Mouse (Mus musculus) hindbrain, embryonic 10.5 days (tissue): ENCODE data around the gene Ppp1r16b. TPM values are rescaled to one million over a fixed set of nuclear protein-coding genes. Genes with fewer than 3 reads are reported as not detected.

Experiments
- DNase-seq: peaks from one replicate; pipeline ENCODE4 v3.0.0-alpha.2; 2017; ENCODE audit warnings: low spot score
- H3K27ac ChIP-seq: fragments of 300-500 bp; sonication (generic); 2 replicates; pipeline ENCODE4 v1.5.1; 2016; ENCODE audit warnings: mild to moderate bottlenecking, moderate library complexity
- H3K27me3 ChIP-seq: fragments of 300-500 bp; sonication (generic); 2 replicates; pipeline ENCODE4 v1.6.1; 2016; ENCODE audit warnings: mild to moderate bottlenecking; ENCODE audit not compliant: poor library complexity, insufficient read depth, severe bottlenecking
- H3K36me3 ChIP-seq: fragments of 300-500 bp; sonication (generic); 2 replicates; pipeline ENCODE4 v1.6.1; 2016; ENCODE audit warnings: mild to moderate bottlenecking, moderate library complexity
- H3K4me1 ChIP-seq: fragments of 300-500 bp; sonication (generic); replicated peaks from 2 replicates; pipeline ENCODE4 v1.6.1; 2016; ENCODE audit warnings: mild to moderate bottlenecking
- H3K4me3 ChIP-seq: fragments of 300-500 bp; sonication (generic); 2 replicates; pipeline ENCODE4 v1.5.1; 2016; ENCODE audit warnings: mild to moderate bottlenecking, moderate library complexity
- H3K9me3 ChIP-seq: fragments of 300-500 bp; sonication (generic); 2 replicates; pipeline ENCODE4 v1.6.1; 2016; ENCODE audit warnings: mild to moderate bottlenecking, moderate library complexity
- WGBS: fragments of 180-500 bp; shearing (Covaris S2); methylation state at CpG from one replicate; pipeline ENCODE4 v1.1.7; 2016; 5-methylcytosine and 5-hydroxymethylcytosine counted together
- polyA plus RNA-seq: library from polyadenylated mRNA; unstranded; fragments of >200 nt; fragmentation: Nextera tagmentation; extraction: Ambion mirVana; gene quantifications from 2 replicates; pipeline ENCODE4 v1.2.1, GENCODE M21; 2016

Gene Ppp1r16b
- polyA plus RNA-seq, 1 experiment from 2014 or later, result 3.0 TPM

- H3K27ac ChIP-seq, result no peak overlapping the region
- H3K27me3 ChIP-seq, result no peaks in the 10 kb centered on the region
- H3K36me3 ChIP-seq, result no peaks in the 10 kb centered on the region
- H3K4me1 ChIP-seq, result peaks cover 65% of the 10 kb centered on the region
- no peak overlapping the region for H3K4me3 ChIP-seq
- no peaks in the 10 kb centered on the region for H3K9me3 ChIP-seq
- WGBS, result 69% methylated on average over 9 of the region's 9 CpGs
- DNase-seq, result no peak
Observed at GRCm38 (mm10) chr2:158684247-158684843, 19.1 kb downstream of the Ppp1r16b start.

- H3K9me3 ChIP-seq, result no peaks in the 10 kb centered on the region
- H3K27me3 ChIP-seq, result no peaks in the 10 kb centered on the region
- DNase-seq, result no peak
- H3K36me3 ChIP-seq, result no peaks in the 10 kb centered on the region
- H3K4me3 ChIP-seq, result no peak overlapping the region
- no peak overlapping the region for H3K27ac ChIP-seq
- 83% methylated on average over 3 of the region's 3 CpGs for WGBS
- H3K4me1 ChIP-seq, result peaks cover 69% of the 10 kb centered on the region
Observed at GRCm38 (mm10) chr2:158684910-158685309, 19.7 kb downstream of the Ppp1r16b start.

GRCm38 (mm10) chr2:158686394-158686793 lies 21.2 kb downstream of the Ppp1r16b start:
- peaks cover 66% of the 10 kb centered on the region for H3K4me1 ChIP-seq
- 45% methylated on average over 2 of the region's 2 CpGs for WGBS
- H3K27me3 ChIP-seq, result no peaks in the 10 kb centered on the region
- no peak for DNase-seq
- no peaks in the 10 kb centered on the region for H3K36me3 ChIP-seq
- H3K27ac ChIP-seq, result no peak overlapping the region
- no peak overlapping the region for H3K4me3 ChIP-seq
- H3K9me3 ChIP-seq, result no peaks in the 10 kb centered on the region

- Histone ChIP-seq H3K27ac (peak overlapping the region; percentile 46; the same call in 1 of the 2 replicates), H3K9me3 (no peaks in the 10 kb centered on the region), H3K27me3 (no peaks in the 10 kb centered on the region), H3K4me1 (peaks cover 52% of the 10 kb centered on the region), H3K4me3 (no peak overlapping the region), H3K36me3 (no peaks in the 10 kb centered on the region)
- 55% methylated on average over 25 of the region's 25 CpGs for WGBS
- no peak for DNase-seq
Observed at GRCm38 (mm10) chr2:158687804-158688241, 22.6 kb downstream of the Ppp1r16b start.

GRCm38 (mm10) chr2:158689060-158689459 lies 23.9 kb downstream of the Ppp1r16b start:
- WGBS, result 91% methylated on average over 5 of the region's 5 CpGs
- H3K27me3 ChIP-seq, result no peaks in the 10 kb centered on the region
- no peak overlapping the region for H3K4me3 ChIP-seq
- H3K9me3 ChIP-seq, result no peaks in the 10 kb centered on the region
- peaks cover 49% of the 10 kb centered on the region for H3K4me1 ChIP-seq
- no peak for DNase-seq
- H3K36me3 ChIP-seq, result no peaks in the 10 kb centered on the region
- H3K27ac ChIP-seq, result no peak overlapping the region

GRCm38 (mm10) chr2:158689640-158690039 lies 24.4 kb downstream of the Ppp1r16b start:
- no peak overlapping the region for H3K4me3 ChIP-seq
- DNase-seq, result no peak
- WGBS, result 68% methylated on average over 7 of the region's 7 CpGs
- peak overlapping the region; percentile 50; the same call in 1 of the 2 replicates for H3K27ac ChIP-seq
- peaks cover 46% of the 10 kb centered on the region for H3K4me1 ChIP-seq
- H3K9me3 ChIP-seq, result no peaks in the 10 kb centered on the region
- no peaks in the 10 kb centered on the region for H3K36me3 ChIP-seq
- H3K27me3 ChIP-seq, result no peaks in the 10 kb centered on the region

GRCm38 (mm10) chr2:158690116-158690515 lies 24.9 kb downstream of the Ppp1r16b start:
- DNase-seq, result no peak
- Histone ChIP-seq H3K4me3 (no peak overlapping the region), H3K4me1 (peaks cover 46% of the 10 kb centered on the region), H3K27me3 (no peaks in the 10 kb centered on the region), H3K9me3 (no peaks in the 10 kb centered on the region), H3K27ac (no peak overlapping the region), H3K36me3 (no peaks in the 10 kb centered on the region)
- WGBS, result 68% methylated on average over 8 of the region's 8 CpGs

GRCm38 (mm10) chr2:158692191-158692590 lies 27.0 kb downstream of the Ppp1r16b start:
- no peaks in the 10 kb centered on the region for H3K27me3 ChIP-seq
- H3K4me3 ChIP-seq, result no peak overlapping the region
- H3K4me1 ChIP-seq, result peaks cover 39% of the 10 kb centered on the region
- DNase-seq, result no peak
- WGBS, result 84% methylated on average over 6 of the region's 6 CpGs
- no peaks in the 10 kb centered on the region for H3K9me3 ChIP-seq
- H3K27ac ChIP-seq, result no peak overlapping the region
- no peaks in the 10 kb centered on the region for H3K36me3 ChIP-seq

GRCm38 (mm10) chr2:158695811-158696210 lies 30.6 kb downstream of the Ppp1r16b start:
- H3K27me3 ChIP-seq, result no peaks in the 10 kb centered on the region
- peak overlapping the region; percentile 67 for H3K27ac ChIP-seq
- H3K4me1 ChIP-seq, result peaks cover 10% of the 10 kb centered on the region; the same call in 1 of the 2 replicates
- H3K9me3 ChIP-seq, result no peaks in the 10 kb centered on the region
- H3K36me3 ChIP-seq, result no peaks in the 10 kb centered on the region
- H3K4me3 ChIP-seq, result no peak overlapping the region
- DNase-seq, result no peak
- 85% methylated on average over 27 of the region's 27 CpGs for WGBS

- no peaks in the 10 kb centered on the region for H3K27me3 ChIP-seq
- H3K4me1 ChIP-seq, result peaks cover 10% of the 10 kb centered on the region; the same call in 1 of the 2 replicates
- WGBS, result 94% methylated on average over 6 of the region's 6 CpGs
- H3K4me3 ChIP-seq, result no peak overlapping the region
- no peak for DNase-seq
- no peaks in the 10 kb centered on the region for H3K9me3 ChIP-seq
- no peaks in the 10 kb centered on the region for H3K36me3 ChIP-seq
- no peak overlapping the region for H3K27ac ChIP-seq
Observed at GRCm38 (mm10) chr2:158696451-158696850, 31.3 kb downstream of the Ppp1r16b start.

GRCm38 (mm10) chr2:158699908-158700307 lies 34.7 kb downstream of the Ppp1r16b start:
- H3K9me3 ChIP-seq, result no peaks in the 10 kb centered on the region
- no peaks in the 10 kb centered on the region for H3K27me3 ChIP-seq
- H3K4me3 ChIP-seq, result no peak overlapping the region
- DNase-seq, result no peak
- H3K4me1 ChIP-seq, result peaks cover 6% of the 10 kb centered on the region; the same call in 1 of the 2 replicates
- no peaks in the 10 kb centered on the region for H3K36me3 ChIP-seq
- H3K27ac ChIP-seq, result 0 out of 2 replicates have a peak overlapping the region, but pooled peaks have one; percentile 12
- WGBS, result 88% methylated on average over 6 of the region's 6 CpGs

- Histone ChIP-seq H3K4me1 (peaks cover 5% of the 10 kb centered on the region; the same call in 1 of the 2 replicates), H3K27me3 (no peaks in the 10 kb centered on the region), H3K36me3 (no peaks in the 10 kb centered on the region), H3K9me3 (no peaks in the 10 kb centered on the region), H3K4me3 (no peak overlapping the region), H3K27ac (no peak overlapping the region)
- WGBS, result 88% methylated on average over 17 of the region's 17 CpGs
- DNase-seq, result no peak
Observed at GRCm38 (mm10) chr2:158700535-158701256, 35.5 kb downstream of the Ppp1r16b start.

- Histone ChIP-seq H3K4me1 (no peaks in the 10 kb centered on the region), H3K4me3 (no peak overlapping the region), H3K27me3 (no peaks in the 10 kb centered on the region), H3K9me3 (no peaks in the 10 kb centered on the region), H3K27ac (no peak overlapping the region), H3K36me3 (no peaks in the 10 kb centered on the region)
- no peak for DNase-seq
- WGBS, result 93% methylated on average over 9 of the region's 9 CpGs
Observed at GRCm38 (mm10) chr2:158701505-158701904, 36.3 kb downstream of the Ppp1r16b start.
